Mouse (Mus musculus): ENCODE measurements around the gene Zfp362. TPM values are rescaled to one million over a fixed set of nuclear protein-coding genes. Genes with fewer than 3 reads are reported as not detected.

The Zfp362 gene
- total RNA-seq (2014; fragmentation: Nextera tagmentation): 32.7 and 40.1 TPM in 2 replicates
- 3.7 and 4.4 TPM in 2 replicates for total RNA-seq (2017)

DNA sequence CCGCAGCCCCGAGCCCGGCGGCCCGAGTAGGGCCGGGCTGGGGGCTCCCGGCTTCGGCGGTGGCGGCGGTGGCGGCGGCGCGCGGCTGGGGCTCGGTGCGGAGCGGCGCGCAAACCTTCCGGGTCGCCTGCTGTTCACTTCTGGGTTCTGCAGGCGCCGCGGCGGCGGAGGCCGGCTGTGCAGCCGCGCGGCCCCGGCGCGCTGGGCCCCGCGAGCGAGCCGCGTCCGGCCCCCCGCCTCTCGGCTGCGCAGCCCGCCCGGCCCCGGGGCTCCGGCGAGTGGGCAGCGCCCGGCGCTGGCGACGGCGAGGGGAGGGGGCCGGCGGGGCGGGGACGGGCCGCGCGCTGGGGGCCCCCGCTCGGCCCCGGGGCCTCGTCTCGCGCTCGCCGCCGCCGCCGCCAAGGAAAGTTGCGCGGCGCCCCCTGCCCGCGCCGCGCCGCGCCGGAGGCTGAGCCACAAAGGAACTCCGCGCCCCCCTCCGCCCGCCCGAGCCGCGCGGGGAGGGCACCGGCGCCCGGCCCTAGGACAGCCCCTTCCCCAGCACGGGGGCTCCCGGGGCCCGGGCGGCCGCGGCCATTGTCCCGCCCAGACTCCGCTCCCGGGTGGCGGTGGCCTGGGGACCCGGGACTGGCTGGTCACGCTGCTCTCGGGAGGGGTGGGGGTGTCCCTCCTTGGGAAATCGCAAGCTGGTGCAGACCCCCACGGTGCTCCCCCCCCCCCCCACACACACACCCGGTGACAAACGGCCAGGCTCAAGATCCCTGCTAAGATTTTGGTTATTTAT lies at the start of gene Zfp362:
TSS of gene Zfp362 (minus strand) at position 3 of the 784 bp plus-strand sequence.
- peak; percentile 28 for ATAC-seq (replicated peaks; ENCODE audit: poor library complexity, severe bottlenecking)

DNA sequence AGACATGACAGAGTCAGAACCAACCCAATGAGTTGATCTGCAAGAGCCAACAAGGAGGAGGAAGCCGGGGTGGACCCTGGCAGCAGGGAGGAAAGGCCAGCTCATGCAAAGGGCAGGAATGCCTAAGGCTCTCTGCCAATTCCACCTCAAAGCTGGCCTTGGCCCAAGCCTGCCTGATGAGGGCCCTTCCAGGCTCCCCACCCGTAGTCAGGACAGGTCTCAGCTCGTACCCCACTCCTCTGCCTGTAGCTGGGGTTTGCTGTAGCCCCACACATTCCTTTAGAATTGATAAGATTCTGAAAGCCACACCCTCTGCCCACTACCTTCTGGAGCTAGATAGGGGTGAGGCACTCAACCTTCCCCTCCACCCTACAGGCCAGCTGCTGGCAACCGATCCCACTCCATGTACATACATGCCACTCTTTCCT lies 49.8 kb upstream of the Zfp362 start:
- no peak for ATAC-seq (replicated peaks; ENCODE audit: poor library complexity, severe bottlenecking)

- no peak for ATAC-seq (replicated peaks; ENCODE audit: poor library complexity, severe bottlenecking)
Observed at GRCm38 (mm10) chr4:128853117-128853516, 47.3 kb upstream of the Zfp362 start.

- ATAC-seq (replicated peaks; ENCODE audit: poor library complexity, severe bottlenecking): no peak
Observed at GRCm38 (mm10) chr4:128852266-128852887, 46.5 kb upstream of the Zfp362 start.

GRCm38 (mm10) chr4:128849686-128850085 lies 43.8 kb upstream of the Zfp362 start:
- ATAC-seq (replicated peaks; ENCODE audit: poor library complexity, severe bottlenecking): no peak

DNA sequence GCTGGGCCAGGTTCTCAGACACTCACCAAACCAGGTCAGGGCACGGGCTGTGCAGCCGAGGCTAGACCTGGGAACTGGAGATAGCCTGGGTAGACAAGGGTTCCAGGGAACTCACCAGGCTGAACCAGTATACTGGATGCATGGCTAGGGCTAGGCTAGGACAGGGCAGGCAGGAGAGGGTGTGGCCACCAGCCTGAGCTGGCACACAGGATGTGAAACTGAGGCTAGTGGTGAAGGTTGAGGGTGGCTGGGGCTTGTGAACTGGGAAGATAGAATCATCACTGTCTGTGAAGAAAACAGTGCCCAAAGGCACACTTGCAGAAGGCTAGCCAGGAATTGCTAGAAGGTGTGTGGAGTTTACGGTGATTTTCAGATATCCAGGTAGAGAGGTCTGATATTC lies 43.1 kb upstream of the Zfp362 start:
- ATAC-seq (replicated peaks; ENCODE audit: poor library complexity, severe bottlenecking): peak; percentile 91

DNA sequence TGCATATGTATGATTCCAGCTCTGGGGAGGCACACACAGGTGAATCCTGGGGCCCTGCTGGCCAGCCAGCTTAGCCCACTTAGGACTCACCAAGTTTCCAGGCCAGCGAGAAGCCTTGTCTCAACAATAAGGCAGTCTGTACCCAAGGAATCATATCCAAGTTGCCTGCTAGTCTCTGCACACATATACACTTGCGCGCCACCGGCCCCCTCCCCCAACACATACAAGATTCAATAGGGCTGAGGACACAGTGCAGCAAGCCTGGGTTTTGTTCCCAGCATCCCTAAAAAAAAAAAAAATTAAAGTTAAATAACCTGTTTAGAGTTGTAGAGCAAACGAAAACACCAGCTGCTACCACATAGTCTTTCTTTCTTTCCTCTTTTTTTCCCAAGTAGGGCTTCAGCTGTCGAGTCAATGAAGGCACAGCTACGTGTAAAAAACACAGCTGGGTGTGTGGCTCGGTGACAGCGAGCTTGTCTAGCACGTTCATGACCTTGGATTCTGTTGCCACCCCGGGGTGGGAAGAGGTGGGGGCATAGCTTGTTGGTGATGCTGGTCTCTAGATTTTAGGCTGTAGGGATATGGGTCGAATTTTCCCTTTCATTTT lies 39.6 kb upstream of the Zfp362 start:
- ATAC-seq (replicated peaks; ENCODE audit: poor library complexity, severe bottlenecking): no peak

DNA sequence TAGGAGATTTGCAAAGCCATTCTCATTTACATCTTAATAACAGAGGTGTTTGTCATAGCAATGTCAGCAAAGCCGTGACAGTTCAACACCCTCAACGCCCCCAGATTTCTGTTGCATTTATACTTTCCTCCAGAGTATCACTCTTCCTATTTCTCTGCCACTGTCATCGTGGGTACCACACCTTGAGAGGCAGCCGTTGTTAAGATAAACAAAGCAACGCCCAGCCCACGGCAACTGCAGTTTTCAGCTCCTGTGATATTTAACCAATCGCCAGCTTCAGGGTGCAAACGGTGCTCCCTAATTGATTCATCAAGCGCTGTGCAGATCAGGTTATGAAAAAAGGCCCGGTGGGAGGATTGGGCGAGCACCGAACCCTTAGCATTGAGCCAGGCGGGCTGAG lies 38.7 kb upstream of the Zfp362 start:
- ATAC-seq (replicated peaks; ENCODE audit: poor library complexity, severe bottlenecking): no peak

DNA sequence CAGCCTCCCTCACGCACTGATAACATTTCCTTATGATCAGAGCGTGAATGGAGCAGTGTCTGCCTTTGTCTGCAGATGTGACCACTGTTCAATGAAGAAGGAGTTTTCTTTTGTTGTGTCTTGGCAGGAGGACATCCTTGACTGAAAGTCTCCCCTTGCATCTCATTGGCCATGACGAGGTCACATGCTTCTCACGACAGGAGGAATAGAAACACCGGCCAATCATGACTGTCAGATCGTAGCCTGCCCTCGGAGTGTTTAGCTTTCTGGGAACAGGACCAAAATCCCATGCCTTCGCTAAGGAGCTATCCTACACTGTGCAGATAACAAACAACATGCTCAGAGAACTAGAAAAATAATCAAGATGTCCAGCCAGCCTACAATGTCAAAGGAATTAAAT lies 35.4 kb upstream of the Zfp362 start:
- ATAC-seq (replicated peaks; ENCODE audit: poor library complexity, severe bottlenecking): no peak

DNA sequence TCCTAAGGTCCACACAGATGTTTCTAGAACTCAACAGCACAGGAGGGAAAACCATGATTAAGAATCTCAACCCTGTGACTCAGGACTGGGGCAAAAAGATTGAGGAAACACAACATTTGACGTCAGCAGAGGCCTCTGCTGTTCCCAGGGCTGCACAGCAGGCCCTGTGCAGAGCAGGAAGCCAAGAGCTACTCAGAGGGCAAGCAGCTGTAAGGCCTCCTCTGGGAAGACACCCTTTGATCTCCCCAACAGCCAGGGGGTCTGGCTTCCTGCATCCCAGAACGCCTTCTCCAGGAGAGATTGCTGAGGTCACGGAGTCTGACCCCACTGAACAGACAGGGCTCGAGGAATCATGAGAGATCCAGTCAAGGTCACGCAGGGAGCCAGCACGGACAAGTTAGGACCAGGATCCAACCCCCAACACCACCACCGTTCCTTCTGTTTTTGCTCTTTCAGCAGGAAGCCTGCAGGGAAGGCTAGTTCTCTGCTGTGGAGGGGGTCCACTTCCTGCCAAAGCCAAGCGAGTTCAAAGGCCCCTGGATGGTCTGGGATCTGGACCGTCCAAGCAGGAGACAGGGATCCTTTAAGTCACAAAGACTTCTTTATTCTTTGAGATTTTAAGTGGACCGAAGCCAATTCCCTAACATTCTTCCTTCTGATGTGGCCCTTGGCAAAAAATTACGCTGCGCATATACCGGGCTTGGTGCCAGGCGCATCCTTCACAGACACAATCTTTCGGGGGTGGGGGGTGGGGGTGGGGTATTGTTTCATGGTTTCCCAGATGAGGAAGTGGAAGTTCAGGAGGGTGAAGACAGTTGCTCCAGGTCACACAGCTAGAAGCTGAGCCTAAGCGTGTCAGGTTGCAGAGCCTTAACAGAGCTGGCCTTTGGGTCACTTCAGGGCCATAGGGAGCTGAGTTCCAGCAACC lies 34.2 kb upstream of the Zfp362 start:
- ATAC-seq (replicated peaks; ENCODE audit: poor library complexity, severe bottlenecking): peak; percentile 69

- no peak for ATAC-seq (replicated peaks; ENCODE audit: poor library complexity, severe bottlenecking)
Observed at GRCm38 (mm10) chr4:128838202-128838601, 32.4 kb upstream of the Zfp362 start.

DNA sequence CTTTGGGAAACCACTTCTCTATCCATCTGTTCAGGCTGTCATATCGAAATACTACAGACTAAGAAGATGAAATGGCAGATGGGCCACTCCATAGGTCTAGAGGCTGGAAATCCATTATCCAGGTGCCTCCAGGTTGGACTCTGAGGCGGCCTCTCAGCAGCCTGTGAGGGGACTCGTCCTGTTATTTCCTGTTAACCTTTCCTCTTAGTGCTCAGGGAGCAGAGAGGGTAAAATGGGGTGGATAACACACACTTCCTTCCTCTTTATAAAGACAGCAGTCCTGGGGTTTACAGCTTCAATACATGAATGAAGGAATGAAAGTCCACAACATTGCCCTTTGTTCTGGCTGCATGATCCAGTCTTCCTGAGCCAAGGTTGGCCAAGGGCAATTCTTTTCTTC lies 18.3 kb upstream of the Zfp362 start:
- ATAC-seq (replicated peaks; ENCODE audit: poor library complexity, severe bottlenecking): peak; percentile 35; the same call in 1 of the 2 replicates

- no peak for ATAC-seq (replicated peaks; ENCODE audit: poor library complexity, severe bottlenecking)
Observed at GRCm38 (mm10) chr4:128820568-128820967, 14.7 kb upstream of the Zfp362 start.

DNA sequence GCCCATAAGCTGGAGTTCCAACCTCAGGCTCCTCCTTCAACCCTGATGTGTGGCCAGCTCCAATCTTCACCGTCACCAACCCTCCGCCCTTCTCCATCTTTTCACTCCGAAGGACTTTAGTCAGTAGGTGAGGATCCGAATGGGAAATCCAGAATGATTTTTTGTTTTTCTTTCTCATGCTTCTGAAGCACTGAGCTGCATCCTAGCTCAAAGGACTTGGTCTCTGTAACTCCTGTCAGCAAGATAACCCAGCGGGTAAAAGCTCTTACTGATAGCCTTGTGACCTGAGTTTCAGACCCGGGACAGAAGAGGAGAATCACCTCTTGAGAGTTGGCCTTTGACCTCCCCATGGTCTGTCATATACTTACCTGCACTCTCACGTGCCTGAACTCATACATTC lies 11.2 kb upstream of the Zfp362 start:
- no peak for ATAC-seq (replicated peaks; ENCODE audit: poor library complexity, severe bottlenecking)

GRCm38 (mm10) chr4:128811382-128812056 lies 5.7 kb upstream of the Zfp362 start:
- peak; percentile 90 for ATAC-seq (replicated peaks; ENCODE audit: poor library complexity, severe bottlenecking)

GRCm38 (mm10) chr4:128806827-128807179 lies 958 bp upstream of the Zfp362 start:
- ATAC-seq (replicated peaks; ENCODE audit: poor library complexity, severe bottlenecking): peak; percentile 66

GRCm38 (mm10) chr4:128805150-128806042 lies 449 bp downstream of the Zfp362 start:
- ATAC-seq (replicated peaks; ENCODE audit: poor library complexity, severe bottlenecking): no peak

- ATAC-seq (replicated peaks; ENCODE audit: poor library complexity, severe bottlenecking): no peak
Observed at GRCm38 (mm10) chr4:128804426-128805149, 1.3 kb downstream of the Zfp362 start.
